Mouse (Mus musculus) spleen, adult 2 months (tissue): ENCODE measurements around the gene Iqck. TPM values are rescaled to one million over a fixed set of nuclear protein-coding genes. Genes with fewer than 3 reads are reported as not detected.

Experiments
- DNase-seq, 2 experiments: peaks; one replicate each; pipeline versions ENCODE4 v3.0.0 to v3.0.0-alpha.2; 2012 to 2021; ENCODE audit warnings: low spot score in 2 of 2, low read depth in 1 of 2
- H3K27ac ChIP-seq: fragments of 200-500 bp; 2 replicates; pipeline ENCODE4 v1.5.1; 2012; ENCODE audit warnings: low read length, inconsistent platforms; ENCODE audit not compliant: insufficient read depth
- H3K27me3 ChIP-seq: fragments of 200-500 bp; 2 replicates; pipeline ENCODE4 v1.6.1; 2012; ENCODE audit warnings: mild to moderate bottlenecking, moderate library complexity, low read length, inconsistent platforms; ENCODE audit not compliant: control insufficient read depth, insufficient read depth
- H3K36me3 ChIP-seq: fragments of 200-500 bp; 2 replicates; pipeline ENCODE4 v1.6.1; 2012; ENCODE audit warnings: mild to moderate bottlenecking, low read length, inconsistent platforms; ENCODE audit not compliant: control insufficient read depth, insufficient read depth
- H3K4me1 ChIP-seq: fragments of 200-500 bp; 2 replicates; pipeline ENCODE4 v1.6.1; 2011; ENCODE audit warnings: inconsistent platforms; ENCODE audit not compliant: control insufficient read depth, insufficient read depth, insufficient read length
- H3K4me3 ChIP-seq: fragments of 200-500 bp; 2 replicates; pipeline ENCODE4 v1.5.1; 2011; ENCODE audit warnings: mild to moderate bottlenecking, inconsistent platforms; ENCODE audit not compliant: insufficient read depth, insufficient read length; ENCODE audit errors: extremely low read depth
- CTCF ChIP-seq: fragments of 200-500 bp; IDR thresholded peaks from 2 replicates; pipeline ENCODE4 v1.5.1; 2011; ENCODE audit warnings: mild to moderate bottlenecking, inconsistent platforms; ENCODE audit not compliant: insufficient read depth, insufficient read length, insufficient replicate concordance; ENCODE audit errors: extremely low read depth
- POLR2A ChIP-seq: fragments of 200-500 bp; IDR thresholded peaks from 2 replicates; pipeline ENCODE4 v1.6.1; 2011; ENCODE audit warnings: low read depth, low read length, inconsistent platforms
- WGBS: fragments of 180-500 bp; shearing (Covaris S2); methylation state at CpG from one replicate; pipeline ENCODE4 v1.1.7; 2018; 5-methylcytosine and 5-hydroxymethylcytosine counted together
- polyA plus RNA-seq: library from polyadenylated mRNA; depleted of rRNA; stranded (reverse); fragments of >200 nt; gene quantifications from 2 replicates; pipeline ENCODE4 v1.2.3, GENCODE M21; 2012

Gene Iqck
- polyA plus RNA-seq, 1 experiment, result 0.48 TPM

DNA sequence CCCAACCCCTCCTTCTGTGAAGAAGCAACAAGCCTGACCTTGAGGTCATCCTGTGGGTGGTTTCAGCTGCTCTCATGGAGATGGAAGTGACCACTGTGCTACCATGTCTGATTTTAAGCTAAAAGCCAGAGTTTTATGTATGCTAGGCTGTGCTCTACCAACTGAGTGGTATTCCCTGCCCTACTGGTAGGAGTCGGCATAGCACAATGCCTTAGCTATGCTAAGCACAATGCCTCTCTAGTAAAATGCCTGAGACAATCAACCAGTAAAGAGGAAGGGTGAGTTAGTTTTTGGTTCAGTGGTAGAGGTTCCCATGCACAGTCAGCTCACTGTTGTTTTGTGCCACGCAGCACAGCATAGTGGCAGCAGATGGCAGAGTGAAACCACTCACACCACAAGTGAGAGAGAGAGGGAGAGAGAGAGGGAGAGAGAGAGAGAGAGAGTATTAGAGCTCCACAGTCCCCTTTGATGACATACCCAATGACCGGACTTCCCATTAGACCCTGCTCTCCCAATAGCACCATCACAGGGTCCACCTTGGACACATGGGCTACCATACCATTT lies 24.0 kb downstream of the Iqck start:
- Histone ChIP-seq H3K27ac (no peak overlapping the region), H3K4me3 (no peak overlapping the region), H3K4me1 (no peaks in the 10 kb centered on the region), H3K27me3 (no peaks in the 10 kb centered on the region), H3K36me3 (no peaks in the 10 kb centered on the region)
- no peak for DNase-seq
- WGBS, result 92% methylated on average over 3 of the region's 3 CpGs
- no peak for TF ChIP-seq CTCF
- TF ChIP-seq POLR2A, result no peak

DNA sequence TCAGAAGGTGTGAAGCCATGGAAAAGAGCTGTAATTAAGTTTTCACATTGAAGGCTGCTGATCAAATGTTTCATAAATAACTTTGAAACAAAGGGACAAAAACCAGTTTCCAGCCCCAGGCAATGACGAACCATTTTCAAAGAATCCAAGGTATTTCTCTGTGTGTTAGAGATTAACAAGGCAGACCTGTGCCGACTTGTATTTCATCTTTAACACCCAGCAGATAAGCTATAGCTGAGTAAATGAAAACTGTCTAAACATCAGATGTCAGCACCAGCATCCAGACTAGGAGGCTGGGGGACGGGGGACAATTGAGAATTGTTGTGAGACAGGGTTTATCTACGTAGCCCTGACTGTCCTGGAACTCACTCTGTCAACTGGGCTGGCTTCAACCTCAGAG lies 28.4 kb downstream of the Iqck start:
- 86% methylated on average over 4 of the region's 4 CpGs for WGBS
- no peaks in the 10 kb centered on the region for H3K36me3 ChIP-seq
- H3K27ac ChIP-seq, result no peak overlapping the region
- H3K4me3 ChIP-seq, result no peak overlapping the region
- no peaks in the 10 kb centered on the region for H3K4me1 ChIP-seq
- no peak for TF ChIP-seq POLR2A
- TF ChIP-seq CTCF, result no peak
- H3K27me3 ChIP-seq, result no peaks in the 10 kb centered on the region
- DNase-seq, result no peak

DNA sequence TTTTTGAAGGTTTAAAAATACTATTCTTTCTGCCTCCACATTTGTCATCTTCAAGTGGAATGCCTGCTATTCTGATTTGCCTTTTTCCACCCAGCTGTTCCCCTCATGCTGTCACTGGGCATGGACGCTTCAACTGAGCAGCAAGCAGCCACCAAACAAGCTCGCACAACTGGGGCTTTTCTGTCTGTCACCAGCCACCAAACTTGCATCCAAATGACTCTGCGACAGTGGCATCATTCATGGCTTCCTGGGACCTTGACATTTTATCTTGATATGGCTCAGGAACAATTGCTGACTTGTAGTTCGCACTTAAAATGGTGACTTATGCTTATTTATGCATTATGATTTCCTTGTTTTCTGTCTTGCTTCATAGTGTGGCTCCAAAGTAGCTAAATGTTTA lies 29.4 kb downstream of the Iqck start:
- Histone ChIP-seq H3K4me1 (no peaks in the 10 kb centered on the region), H3K36me3 (no peaks in the 10 kb centered on the region), H3K27ac (no peak overlapping the region), H3K27me3 (no peaks in the 10 kb centered on the region), H3K4me3 (no peak overlapping the region)
- TF ChIP-seq CTCF, result no peak
- TF ChIP-seq POLR2A, result no peak
- no peak for DNase-seq
- 79% methylated on average over 4 of the region's 4 CpGs for WGBS

DNA sequence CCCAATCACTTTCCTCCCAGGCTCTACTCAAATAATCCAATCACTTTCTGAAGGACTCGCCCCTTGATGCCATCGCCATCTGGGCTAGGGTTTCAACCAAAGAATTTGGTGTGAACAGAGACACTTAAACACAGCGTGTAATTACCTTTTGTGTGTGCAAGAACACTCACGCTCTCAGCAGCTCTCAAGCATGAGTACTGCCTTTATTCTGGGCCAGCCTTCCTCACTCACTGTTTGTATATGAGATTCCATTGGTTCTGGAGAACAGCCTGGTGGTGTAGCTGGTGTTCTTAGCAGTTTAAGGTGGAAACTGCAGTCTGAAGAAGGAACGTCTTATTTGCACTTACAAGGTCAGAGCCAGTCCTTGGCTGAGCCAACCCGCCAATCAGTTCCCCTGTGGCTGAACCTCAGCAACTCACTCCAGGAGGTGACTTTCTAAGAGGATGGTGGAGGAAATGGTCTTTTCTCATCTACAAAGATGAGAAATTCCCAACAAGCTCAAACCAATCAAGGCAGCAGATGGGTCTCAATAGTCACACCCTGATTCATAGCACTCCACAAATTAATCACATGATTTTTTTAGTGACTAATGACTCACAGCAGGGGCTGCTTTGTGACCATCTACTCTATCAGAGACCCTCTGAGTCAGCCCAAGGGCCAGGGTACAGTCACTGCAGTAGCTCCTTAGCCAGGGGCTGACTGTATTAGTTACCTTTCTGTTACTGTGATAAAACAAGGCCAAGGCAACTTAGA lies 31.9 kb downstream of the Iqck start:
- Histone ChIP-seq H3K27ac (no peak overlapping the region), H3K4me1 (no peaks in the 10 kb centered on the region), H3K27me3 (no peaks in the 10 kb centered on the region), H3K36me3 (no peaks in the 10 kb centered on the region), H3K4me3 (no peak overlapping the region)
- WGBS, result 92% methylated on average over 6 of the region's 6 CpGs
- TF ChIP-seq CTCF, result no peak
- no peak for TF ChIP-seq POLR2A
- DNase-seq, result no peak

DNA sequence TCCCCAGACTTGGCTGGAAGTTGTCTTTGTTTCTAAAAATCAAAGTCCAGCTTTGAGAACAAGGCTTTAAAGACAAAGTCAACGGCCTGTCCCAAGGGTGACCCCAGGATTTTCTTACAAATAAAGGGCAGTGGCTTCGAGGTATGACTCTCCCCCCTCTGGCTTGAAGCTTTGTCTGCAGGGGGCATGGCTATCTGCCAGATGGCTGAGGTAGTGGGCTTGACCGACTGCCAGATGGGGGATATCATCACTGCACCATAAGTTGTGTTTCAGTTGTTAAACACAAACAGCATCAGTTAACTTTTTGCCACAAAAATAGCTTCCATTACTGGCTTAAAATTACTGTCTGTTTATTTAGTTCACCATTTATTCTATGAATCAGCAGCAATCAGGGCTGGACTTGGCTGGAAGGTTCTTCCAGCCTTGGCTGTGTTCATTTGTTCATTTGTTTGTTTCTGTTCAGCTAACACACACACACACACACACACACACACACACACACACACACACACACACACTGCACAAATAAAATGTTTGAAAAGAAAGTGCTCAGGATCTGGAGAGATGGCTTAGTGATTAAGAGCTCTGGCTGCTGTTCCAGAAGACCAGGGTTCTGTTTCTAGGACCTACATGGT lies 33.6 kb downstream of the Iqck start:
- DNase-seq, result no peak
- Histone ChIP-seq H3K4me3 (no peak overlapping the region), H3K27ac (no peak overlapping the region), H3K36me3 (no peaks in the 10 kb centered on the region), H3K27me3 (no peaks in the 10 kb centered on the region), H3K4me1 (no peaks in the 10 kb centered on the region)
- TF ChIP-seq CTCF, result no peak
- WGBS, result 71% methylated on average over 3 of the region's 3 CpGs

DNA sequence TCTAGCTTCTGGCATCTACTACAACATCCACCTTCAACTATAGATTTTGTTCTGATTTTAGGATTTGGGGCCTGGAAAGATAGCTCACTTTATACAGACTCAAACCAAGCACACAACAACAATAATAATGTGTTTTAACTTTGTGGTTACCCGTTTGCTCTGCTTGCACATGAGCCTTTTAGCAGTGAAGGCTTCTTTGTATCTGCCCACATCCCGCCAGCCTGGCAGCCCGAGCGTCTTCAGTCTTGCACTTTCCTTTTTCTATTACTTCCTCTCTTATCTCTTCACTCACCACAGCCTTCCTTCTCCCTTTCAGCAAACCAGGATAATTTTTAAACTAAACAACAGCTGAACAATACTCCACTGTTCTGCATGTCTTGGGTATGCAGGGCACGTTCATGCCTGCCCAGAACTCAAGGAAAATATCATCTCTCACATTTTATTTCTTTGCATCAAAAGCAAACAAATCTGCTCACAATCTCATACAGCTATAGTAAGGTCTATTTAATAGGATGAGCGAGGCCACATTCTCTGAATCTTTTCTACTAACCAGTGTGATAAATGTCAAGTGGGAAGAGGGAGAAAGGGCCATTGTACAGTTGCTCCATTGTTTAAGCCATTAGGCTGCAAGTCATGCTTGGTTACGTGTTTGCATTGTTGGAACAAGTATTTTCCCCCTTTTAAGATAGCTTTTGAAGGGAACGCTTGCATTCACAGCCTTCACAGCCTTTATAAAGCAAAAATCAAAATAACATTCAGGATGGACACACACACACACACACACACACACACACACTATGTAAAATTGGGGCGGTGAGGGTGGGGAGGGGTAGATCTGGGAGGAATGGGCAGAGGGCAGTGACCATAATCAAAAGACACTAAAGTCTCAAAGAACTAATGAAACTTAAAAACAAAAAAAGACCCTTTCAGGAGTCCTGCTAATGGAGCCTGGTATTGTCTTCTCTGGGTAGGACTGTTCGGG lies 40.2 kb downstream of the Iqck start:
- 46% methylated on average over 10 of the region's 10 CpGs for WGBS
- no peak for DNase-seq
- H3K27me3 ChIP-seq, result no peaks in the 10 kb centered on the region
- no peaks in the 10 kb centered on the region for H3K4me1 ChIP-seq
- H3K4me3 ChIP-seq, result no peak overlapping the region
- TF ChIP-seq CTCF, result no peak
- no peak for TF ChIP-seq POLR2A
- H3K27ac ChIP-seq, result no peak overlapping the region
- no peaks in the 10 kb centered on the region for H3K36me3 ChIP-seq

DNA sequence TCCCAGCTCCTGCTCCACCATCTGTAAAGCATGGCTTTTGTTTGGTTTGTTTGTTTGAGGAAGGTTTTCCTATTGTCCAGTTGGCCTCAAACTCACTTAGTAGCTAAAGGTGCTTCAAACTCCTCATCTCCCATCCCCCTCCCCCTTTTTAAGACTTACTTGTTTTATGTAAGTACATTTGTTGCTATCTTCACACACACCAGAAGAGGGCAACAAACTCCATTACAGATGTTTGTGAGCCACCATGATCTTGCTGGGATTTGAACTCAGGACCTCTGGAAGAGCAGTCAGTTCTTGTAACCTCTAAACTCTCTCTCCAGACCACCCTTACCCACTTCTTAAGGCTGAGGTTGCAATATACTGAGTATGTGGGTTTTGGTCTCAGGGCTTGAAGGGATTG lies 42.5 kb downstream of the Iqck start:
- Histone ChIP-seq H3K4me1 (peaks cover 2% of the 10 kb centered on the region; the same call in 1 of the 2 replicates), H3K4me3 (no peak overlapping the region), H3K27ac (no peak overlapping the region), H3K36me3 (no peaks in the 10 kb centered on the region), H3K27me3 (no peaks in the 10 kb centered on the region)
- TF ChIP-seq POLR2A (no peak), CTCF (no peak)
- no peak for DNase-seq
